Mouse (Mus musculus) liver, embryonic 14.5 days (tissue): ENCODE measurements around the gene Adcy6.
"Not testable (repeated sequence)": the region's sequence is repeated elsewhere in the genome, so short reads cannot be mapped to it uniquely, and the experiment has no call there.

ENCODE experiments used
- CTCF ChIP-seq: IDR thresholded peaks from 2 replicates; pipeline ENCODE4 v1.5.1; 2016; ENCODE audit warnings: antibody characterized with exemption, low read depth, control low read depth
- EP300 ChIP-seq: IDR thresholded peaks from 2 replicates; pipeline ENCODE4 v1.6.1; 2016; ENCODE audit warnings: antibody characterized with exemption, low read depth

GRCm38 (mm10) chr15:98586141-98586540 lies 23.7 kb downstream of the Adcy6 start:
- not testable (repeated sequence) for TF ChIP-seq CTCF
- TF ChIP-seq EP300: peak; percentile 63
